Comparison of ENCODE assay signal across 27 mouse cellular contexts in genomic region chr14:60804978-60805377, GRCm38 (mm10). TPM values are rescaled to one million over a fixed set of nuclear protein-coding genes. Genes with fewer than 3 reads are reported as not detected.
DNase-seq lines count a peak whose midpoint lies in the region; ATAC-seq and TF ChIP-seq lines count a peak whose summit lies in the region.
"Had no signal": no experiment of that assay in that cellular context is flagged by ENCODE, and none has a peak within 500 bp of the region (broad histone marks: within the 10 kb centered on the region; RNA-seq: fewer than 3 reads in every experiment).

No protein-coding gene starts in this region.

- H3K27ac ChIP-seq in embryonic facial prominence, embryonic 13.5 days: 0 out of 2 replicates have a peak overlapping the region, but pooled peaks have one; percentile 85
- no peak overlapping the region for H3K27ac ChIP-seq in embryonic facial prominence, embryonic 10.5 days (replicated peaks)
- H3K27ac ChIP-seq in hindbrain, postnatal 0 days: no peak overlapping the region
- no peak overlapping the region for H3K27ac ChIP-seq in hindbrain, embryonic 12.5 days
- no peak overlapping the region for H3K27ac ChIP-seq in stomach, postnatal 0 days (replicated peaks)
- H3K27ac ChIP-seq: forebrain, embryonic 13.5 days; heart, embryonic 15.5 days; hindbrain, embryonic 14.5 days had no signal

- H3K9ac ChIP-seq in embryonic facial prominence, embryonic 13.5 days: 0 out of 2 replicates have a peak overlapping the region, but pooled peaks have one; percentile 11
- H3K9ac ChIP-seq in hindbrain, postnatal 0 days (replicated peaks; ENCODE audit: low read length): no peak overlapping the region
- no peak overlapping the region for H3K9ac ChIP-seq in hindbrain, embryonic 12.5 days
- no peak overlapping the region for H3K9ac ChIP-seq in stomach, postnatal 0 days (ENCODE audit: low read length)
- H3K9ac ChIP-seq: forebrain, embryonic 13.5 days; heart, embryonic 12.5 days; heart, embryonic 15.5 days; hindbrain, embryonic 14.5 days had no signal

- no peak for TF ChIP-seq EP300 in stomach, postnatal 0 days (optimal IDR thresholded peaks at IDR 0.05)

- H3K4me2 ChIP-seq in embryonic facial prominence, embryonic 13.5 days: no peak overlapping the region
- no peak overlapping the region for H3K4me2 ChIP-seq in hindbrain, postnatal 0 days (ENCODE audit: low read depth, low read length)
- no peak overlapping the region for H3K4me2 ChIP-seq in hindbrain, embryonic 12.5 days (replicated peaks)
- H3K4me2 ChIP-seq in stomach, postnatal 0 days (replicated peaks; ENCODE audit: low read depth): no peak overlapping the region
- H3K4me2 ChIP-seq: forebrain, embryonic 13.5 days; heart, embryonic 12.5 days; heart, embryonic 15.5 days; hindbrain, embryonic 14.5 days had no signal

- no peaks in the 10 kb centered on the region for H3K9me3 ChIP-seq in embryonic facial prominence, embryonic 13.5 days
- H3K9me3 ChIP-seq in embryonic facial prominence, embryonic 10.5 days: no peaks in the 10 kb centered on the region
- H3K9me3 ChIP-seq in hindbrain, postnatal 0 days (ENCODE audit: low read length): no peaks in the 10 kb centered on the region
- H3K9me3 ChIP-seq in hindbrain, embryonic 12.5 days (replicated peaks): no peaks in the 10 kb centered on the region
- no peaks in the 10 kb centered on the region for H3K9me3 ChIP-seq in stomach, postnatal 0 days (ENCODE audit: control insufficient read depth, low read length)
- H3K9me3 ChIP-seq: forebrain, embryonic 10.5 days; forebrain, embryonic 13.5 days; heart, embryonic 12.5 days; heart, embryonic 15.5 days had no signal

- 78% methylated on average over 9 of the region's 9 CpGs for WGBS in embryonic facial prominence, embryonic 13.5 days
- 93% methylated on average over 9 of the region's 9 CpGs for WGBS in embryonic facial prominence, embryonic 10.5 days
- 87% methylated on average over 9 of the region's 9 CpGs for WGBS in hindbrain, postnatal 0 days
- 87% methylated on average over 9 of the region's 9 CpGs for WGBS in hindbrain, embryonic 12.5 days
- WGBS in stomach, postnatal 0 days: 70% methylated on average over 9 of the region's 9 CpGs

- DNase-seq in embryonic facial prominence, embryonic 10.5 days (ENCODE audit: low spot score): no peak
- peak; percentile 6 for DNase-seq in hindbrain, postnatal 0 days (ENCODE audit: low spot score)
- no peak for DNase-seq in stomach, postnatal 0 days (ENCODE audit: low spot score)
- no peak for DNase-seq in gastrocnemius, adult 18-20 months (ENCODE audit: low spot score)
- DNase-seq: adrenal gland, adult 8-10 months; cerebellum, adult 18-20 months; cerebellum, adult 9-11 months; cerebellum, postnatal 25 days; gastrocnemius, adult 2 months; gastrocnemius, postnatal 14 days; heart, adult 18-20 months; heart, postnatal 10 days; heart, postnatal 4 days; kidney, adult 2 months had no signal

- no peak for ATAC-seq in embryonic facial prominence, embryonic 13.5 days (ENCODE audit: insufficient number of reproducible peaks, insufficient read depth, low FRiP score, low TSS enrichment, low read depth)
- no peak for ATAC-seq in hindbrain, postnatal 0 days
- ATAC-seq in hindbrain, embryonic 12.5 days (ENCODE audit: low FRiP score): no peak
- ATAC-seq in stomach, postnatal 0 days (ENCODE audit: low FRiP score, low TSS enrichment): 0 out of 2 replicates have a peak, but pooled peaks have one; percentile 15
- ATAC-seq: CD4-positive, CD25-positive, alpha-beta regulatory T cell, adult 4 months; forebrain, embryonic 13.5 days; forebrain, embryonic 16.5 days; intestine, postnatal 0 days had no signal

- peaks cover 26% of the 10 kb centered on the region for H3K36me3 ChIP-seq in embryonic facial prominence, embryonic 13.5 days
- H3K36me3 ChIP-seq in embryonic facial prominence, embryonic 10.5 days (replicated peaks): peaks cover 56% of the 10 kb centered on the region
- peaks cover 12% of the 10 kb centered on the region; the same call in 1 of the 2 replicates for H3K36me3 ChIP-seq in hindbrain, postnatal 0 days (ENCODE audit: insufficient read depth, low read length)
- peaks cover 30% of the 10 kb centered on the region for H3K36me3 ChIP-seq in hindbrain, embryonic 12.5 days
- H3K36me3 ChIP-seq in stomach, postnatal 0 days (ENCODE audit: control insufficient read depth, insufficient read depth, low read length): peaks cover 9% of the 10 kb centered on the region; the same call in 1 of the 2 replicates

- H3K4me3 ChIP-seq in embryonic facial prominence, embryonic 13.5 days: no peak overlapping the region
- H3K4me3 ChIP-seq in embryonic facial prominence, embryonic 10.5 days: no peak overlapping the region
- no peak overlapping the region for H3K4me3 ChIP-seq in hindbrain, postnatal 0 days (ENCODE audit: low read length)
- H3K4me3 ChIP-seq in hindbrain, embryonic 12.5 days: no peak overlapping the region
- no peak overlapping the region for H3K4me3 ChIP-seq in stomach, postnatal 0 days (ENCODE audit: low read depth, low read length)
- H3K4me3 ChIP-seq: forebrain, embryonic 10.5 days; forebrain, embryonic 13.5 days; gastrocnemius, adult 2 months; heart, embryonic 12.5 days; heart, embryonic 15.5 days had no signal

- H3K27me3 ChIP-seq in embryonic facial prominence, embryonic 13.5 days: no peaks in the 10 kb centered on the region
- H3K27me3 ChIP-seq in embryonic facial prominence, embryonic 10.5 days (replicated peaks; ENCODE audit: low read depth, poor library complexity, severe bottlenecking): no peaks in the 10 kb centered on the region
- no peaks in the 10 kb centered on the region for H3K27me3 ChIP-seq in hindbrain, postnatal 0 days (ENCODE audit: insufficient read depth, low read length)
- no peaks in the 10 kb centered on the region for H3K27me3 ChIP-seq in hindbrain, embryonic 12.5 days
- no peaks in the 10 kb centered on the region for H3K27me3 ChIP-seq in stomach, postnatal 0 days (ENCODE audit: control insufficient read depth, insufficient read depth, low read length)
- H3K27me3 ChIP-seq: forebrain, embryonic 13.5 days; heart, embryonic 12.5 days; heart, embryonic 15.5 days had no signal

- no peak for TF ChIP-seq CTCF in hindbrain, postnatal 0 days (IDR thresholded peaks at IDR 0.05; ENCODE audit: low read depth)
- TF ChIP-seq CTCF in stomach, postnatal 0 days (IDR thresholded peaks at IDR 0.05; ENCODE audit: low read depth): no peak

- peaks cover 32% of the 10 kb centered on the region for H3K4me1 ChIP-seq in embryonic facial prominence, embryonic 13.5 days
- peaks cover 20% of the 10 kb centered on the region for H3K4me1 ChIP-seq in embryonic facial prominence, embryonic 10.5 days
- no peaks in the 10 kb centered on the region for H3K4me1 ChIP-seq in hindbrain, postnatal 0 days (ENCODE audit: insufficient read depth, low read length)
- H3K4me1 ChIP-seq in hindbrain, embryonic 12.5 days: no peaks in the 10 kb centered on the region
- no peaks in the 10 kb centered on the region for H3K4me1 ChIP-seq in stomach, postnatal 0 days (replicated peaks; ENCODE audit: control insufficient read depth, insufficient read depth)
- H3K4me1 ChIP-seq: forebrain, embryonic 13.5 days had no signal

RNA-seq across cellular contexts. Expression of gene Mipep, which starts 20.6 kb away (rescaled TPM):
- polyA plus RNA-seq in embryonic facial prominence, embryonic 13.5 days (2015; fragmentation: Nextera tagmentation; extraction: Ambion mirVana): 20.5 and 24.4 TPM in 2 replicates
- polyA plus RNA-seq in embryonic facial prominence, embryonic 10.5 days (2016; fragmentation: Nextera tagmentation; extraction: Ambion mirVana): 24.6 and 25.0 TPM in 2 replicates
- total RNA-seq in hindbrain, postnatal 0 days (2014; rRNA removed): 31.7 and 33.1 TPM in 2 replicates
- 15.7 and 17.5 TPM in 2 replicates for polyA plus RNA-seq in hindbrain, postnatal 0 days (2015; fragmentation: Nextera tagmentation; extraction: Ambion mirVana)
- polyA plus RNA-seq in hindbrain, embryonic 12.5 days (2016; fragmentation: Nextera tagmentation; extraction: Ambion mirVana): 21.4 and 22.3 TPM in 2 replicates
- 9.8 and 9.9 TPM in 2 replicates for polyA plus RNA-seq in stomach, postnatal 0 days (2015; fragmentation: Nextera tagmentation; extraction: Ambion mirVana)
- 10 to 100 TPM; 35.0 to 36.0 TPM for total RNA-seq in gastrocnemius, adult 18-20 months (2021)

RNA-seq across cellular contexts. Expression of gene C1qtnf9, which starts 37.0 kb away (rescaled TPM):
- polyA plus RNA-seq in embryonic facial prominence, embryonic 13.5 days (2015; fragmentation: Nextera tagmentation; extraction: Ambion mirVana): 0.80 and 1.0 TPM in 2 replicates
- 0.15 and 0.18 TPM in 2 replicates for polyA plus RNA-seq in embryonic facial prominence, embryonic 10.5 days (2016; fragmentation: Nextera tagmentation; extraction: Ambion mirVana)
- not detected in 2 replicates for total RNA-seq in hindbrain, postnatal 0 days (2014; rRNA removed)
- 0.19 and 0.24 TPM in 2 replicates for polyA plus RNA-seq in hindbrain, postnatal 0 days (2015; fragmentation: Nextera tagmentation; extraction: Ambion mirVana)
- polyA plus RNA-seq in hindbrain, embryonic 12.5 days (2016; fragmentation: Nextera tagmentation; extraction: Ambion mirVana): 0.20 and 0.43 TPM in 2 replicates
- 3.0 and 3.1 TPM in 2 replicates for polyA plus RNA-seq in stomach, postnatal 0 days (2015; fragmentation: Nextera tagmentation; extraction: Ambion mirVana)
- total RNA-seq in gastrocnemius, adult 18-20 months (2021): 10 to 100 TPM; 15.1 to 15.7 TPM
- total RNA-seq: common myeloid progenitor, adult 5-6 weeks; MEL had no signal
- polyA plus RNA-seq: C2C12; forebrain, embryonic 16.5 days; hindbrain, embryonic 14.5 days had no signal
